Mouse (Mus musculus) forebrain, embryonic 16.5 days (tissue): ENCODE measurements around the gene Decr2. TPM values are rescaled to one million over a fixed set of nuclear protein-coding genes. Genes with fewer than 3 reads are reported as not detected.

Source experiments
- ATAC-seq: fragments of 200-750 bp; cut with Nextera tagmentation; 2 replicates; pipeline ENCODE4 v1.8.0; 2017; ENCODE audit warnings: mild to moderate bottlenecking, moderate library complexity
- H3K27ac ChIP-seq: fragments of 300-500 bp; sonication (generic); 2 replicates; pipeline ENCODE4 v1.5.1; 2014; ENCODE audit warnings: low read length, control low read depth
- H3K27me3 ChIP-seq: fragments of 300-500 bp; sonication (generic); replicated peaks from 2 replicates; pipeline ENCODE4 v1.6.1; 2014; ENCODE audit warnings: low read length; ENCODE audit not compliant: control insufficient read depth, insufficient read depth
- H3K36me3 ChIP-seq: fragments of 300-500 bp; sonication (generic); 2 replicates; pipeline ENCODE4 v1.6.1; 2014; ENCODE audit not compliant: control insufficient read depth, insufficient read depth
- H3K4me1 ChIP-seq: fragments of 300-500 bp; sonication (generic); replicated peaks from 2 replicates; pipeline ENCODE4 v1.6.1; 2014; ENCODE audit warnings: low read length; ENCODE audit not compliant: control insufficient read depth, insufficient read depth
- H3K4me2 ChIP-seq: fragments of 300-500 bp; sonication (generic); 2 replicates; pipeline ENCODE4 v1.6.1; 2014; ENCODE audit warnings: mild to moderate bottlenecking, low read length, control low read depth
- H3K4me3 ChIP-seq: fragments of 300-500 bp; sonication (generic); replicated peaks from 2 replicates; pipeline ENCODE4 v1.5.1; 2014; ENCODE audit warnings: mild to moderate bottlenecking, low read length, control low read depth
- H3K9ac ChIP-seq: fragments of 300-500 bp; sonication (generic); replicated peaks from 2 replicates; pipeline ENCODE4 v1.6.1; 2014; ENCODE audit warnings: low read depth, low read length, control low read depth
- H3K9me3 ChIP-seq: fragments of 300-500 bp; sonication (generic); 2 replicates; pipeline ENCODE4 v1.6.1; 2016; ENCODE audit warnings: low read length; ENCODE audit not compliant: control insufficient read depth
- WGBS: fragments of 180-500 bp; shearing (Covaris S2); extraction: QIAGEN DNeasy Blood & Tissue Kit; methylation state at CpG from one replicate; pipeline ENCODE4 v1.1.7; 2014; 5-methylcytosine and 5-hydroxymethylcytosine counted together
- polyA plus RNA-seq: library from polyadenylated mRNA; unstranded; fragments of >200 nt; fragmentation: Nextera tagmentation; extraction: Ambion mirVana; gene quantifications from 2 replicates; pipeline ENCODE4 v1.2.1, GENCODE M21; 2015

Decr2 gene
- polyA plus RNA-seq, 1 experiment from 2014 or later, result 33.0 TPM

- no peak overlapping the region for H3K9ac ChIP-seq
- H3K27ac ChIP-seq, result no peak overlapping the region
- no peaks in the 10 kb centered on the region for H3K9me3 ChIP-seq
- WGBS, result 86% methylated on average over 6 of the region's 6 CpGs
- H3K4me1 ChIP-seq, result no peaks in the 10 kb centered on the region; the same call in 1 of the 2 replicates
- peaks cover 3% of the 10 kb centered on the region; the same call in 1 of the 2 replicates for H3K36me3 ChIP-seq
- no peak overlapping the region for H3K4me2 ChIP-seq
- H3K4me3 ChIP-seq, result no peak overlapping the region
- no peaks in the 10 kb centered on the region for H3K27me3 ChIP-seq
- ATAC-seq, result no peak
Measured at GRCm38 (mm10) chr17:26032037-26032436, 58.1 kb downstream of the Decr2 start.

- no peaks in the 10 kb centered on the region for H3K9me3 ChIP-seq
- H3K27me3 ChIP-seq, result no peaks in the 10 kb centered on the region
- no peak for ATAC-seq
- H3K27ac ChIP-seq, result no peak overlapping the region
- peaks cover 3% of the 10 kb centered on the region; the same call in 1 of the 2 replicates for H3K36me3 ChIP-seq
- H3K4me3 ChIP-seq, result no peak overlapping the region
- 80% methylated on average over 5 of the region's 5 CpGs for WGBS
- no peak overlapping the region for H3K9ac ChIP-seq
- no peaks in the 10 kb centered on the region; the same call in 1 of the 2 replicates for H3K4me1 ChIP-seq
- H3K4me2 ChIP-seq, result no peak overlapping the region
Measured at GRCm38 (mm10) chr17:26031583-26031982, 58.6 kb downstream of the Decr2 start.

Other genes starting within 250 kb of the Decr2 start
- 10.7 and 14.2 TPM in 2 replicates for gene Gm20683, start 248.6 kb downstream of the Decr2 start, polyA plus RNA-seq
- gene Rhot2, start 245.5 kb downstream of the Decr2 start, polyA plus RNA-seq, result 15.8 and 20.3 TPM in 2 replicates
- gene Wdr90, start 228.8 kb downstream of the Decr2 start, polyA plus RNA-seq, result 17.7 and 24.8 TPM in 2 replicates
- gene Mcrip2, start 221.6 kb downstream of the Decr2 start, polyA plus RNA-seq, result 12.1 and 17.3 TPM in 2 replicates
- gene Mettl26, start 215.3 kb downstream of the Decr2 start, polyA plus RNA-seq, result 48.9 and 59.7 TPM in 2 replicates
- 0.25 and 0.52 TPM in 2 replicates for gene Wfikkn1, start 209.5 kb downstream of the Decr2 start, polyA plus RNA-seq
- gene Rab40c, start 170.6 kb downstream of the Decr2 start, polyA plus RNA-seq, result 56.6 and 59.2 TPM in 2 replicates
- 56.3 and 61.2 TPM in 2 replicates for gene Pigq, start 145.4 kb downstream of the Decr2 start, polyA plus RNA-seq
- not detected in 2 replicates for gene Nhlrc4, start 145.4 kb downstream of the Decr2 start, polyA plus RNA-seq
- gene A930017K11Rik, start 137.8 kb downstream of the Decr2 start, polyA plus RNA-seq, result 0.21 TPM in 1 of 2 replicates, not detected in the other
- gene Capn15, start 104.5 kb downstream of the Decr2 start, polyA plus RNA-seq, result 16.5 and 23.3 TPM in 2 replicates
- gene Rab11fip3, start 20.8 kb downstream of the Decr2 start, polyA plus RNA-seq, result 34.6 and 39.9 TPM in 2 replicates
- 27.4 and 35.3 TPM in 2 replicates for gene Nme4, start 5.3 kb upstream of the Decr2 start, polyA plus RNA-seq
- 2.0 TPM in 2 replicates for gene Tmem8, start 23.0 kb upstream of the Decr2 start, polyA plus RNA-seq
- gene Mrpl28, start 33.2 kb upstream of the Decr2 start, polyA plus RNA-seq, result 192 and 202 TPM in 2 replicates
- 7.6 and 8.3 TPM in 2 replicates for gene Axin1, start 48.4 kb upstream of the Decr2 start, polyA plus RNA-seq
- gene Pdia2, start 108.8 kb upstream of the Decr2 start, polyA plus RNA-seq, result not detected in 2 replicates
- 5.9 and 9.5 TPM in 2 replicates for gene Rgs11, start 112.6 kb upstream of the Decr2 start, polyA plus RNA-seq
- gene Arhgdig, start 117.4 kb upstream of the Decr2 start, polyA plus RNA-seq, result 40.9 and 69.2 TPM in 2 replicates
- 23.9 and 25.5 TPM in 2 replicates for gene Fam234a, start 153.9 kb upstream of the Decr2 start, polyA plus RNA-seq
- gene Luc7l, start 162.6 kb upstream of the Decr2 start, polyA plus RNA-seq, result 123 and 124 TPM in 2 replicates